Mouse (Mus musculus) neutrophil, adult 83 days (primary cell): Measurements from ENCODE around the gene Nuf2. TPM values are rescaled to one million over a fixed set of nuclear protein-coding genes. Genes with fewer than 3 reads are reported as not detected.

Experiments used
- total RNA-seq, 2 experiments: library from RNA; stranded (reverse); gene quantifications; one replicate each; pipeline ENCODE4 v1.2.4; 2023

Gene Nuf2
- 10 to 100 TPM; 41.4 to 47.0 TPM for total RNA-seq

DNA sequence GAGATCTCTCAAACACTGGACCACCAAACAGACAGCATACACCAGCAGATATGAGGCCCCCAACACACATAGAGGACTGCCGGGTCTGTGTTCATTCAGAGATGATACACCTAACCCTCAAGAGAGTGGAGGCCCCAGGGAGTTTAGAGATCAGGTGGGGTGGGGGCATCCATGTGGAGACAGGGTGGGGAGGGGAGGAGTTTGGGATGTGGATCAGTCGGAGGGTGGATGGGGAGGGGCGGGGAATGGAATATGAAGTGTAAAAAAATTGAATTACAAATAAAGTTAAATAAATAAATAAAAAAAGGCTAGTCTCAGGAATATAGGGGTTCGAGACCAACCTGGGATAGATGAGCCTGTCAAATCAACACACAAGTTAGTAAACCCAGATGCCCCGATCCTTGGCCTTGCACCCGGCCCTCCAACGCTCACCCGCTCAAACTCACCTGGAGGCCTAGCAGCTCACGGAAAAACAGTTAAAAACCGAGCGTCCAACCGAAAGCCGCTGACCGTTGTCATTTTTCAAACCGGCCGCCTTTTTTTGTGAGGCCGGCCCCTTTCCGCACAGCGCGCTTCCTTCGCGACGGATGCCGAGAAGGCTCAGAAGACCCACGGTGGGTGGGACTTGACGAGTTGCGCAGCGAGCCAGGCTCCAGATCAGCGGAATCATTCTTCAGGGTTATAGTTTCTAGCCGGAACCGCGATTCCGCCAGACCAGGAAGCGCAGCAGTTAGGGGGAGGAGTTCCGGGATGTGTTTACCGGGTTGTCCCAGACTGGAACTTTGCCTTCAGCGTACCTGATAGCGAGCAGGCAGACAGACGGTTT is at the start of gene Nuf2:
Gene Nuf2 (minus strand): TSS at position 589 of the 826 bp plus-strand sequence.

Other genes starting within 250 kb of the Nuf2 start
- gene Rgs5, start 124.0 kb upstream of the Nuf2 start, total RNA-seq, result under 1 TPM in 1 of 2 experiments, not detected in 1; 0.22 TPM
- gene Rgs4, start 216.2 kb upstream of the Nuf2 start, total RNA-seq, result not detected